Mouse (Mus musculus) lung, postnatal 36 days (tissue): ENCODE data around the gene Nrsn1.
"Not testable (repeated sequence)": the region's sequence is repeated elsewhere in the genome, so short reads cannot be mapped to it uniquely, and the experiment has no call there.

Experiments
- DNase-seq: peaks from one replicate; pipeline ENCODE4 v3.0.0; 2022; ENCODE audit warnings: mixed read lengths

Gene Nrsn1

DNA sequence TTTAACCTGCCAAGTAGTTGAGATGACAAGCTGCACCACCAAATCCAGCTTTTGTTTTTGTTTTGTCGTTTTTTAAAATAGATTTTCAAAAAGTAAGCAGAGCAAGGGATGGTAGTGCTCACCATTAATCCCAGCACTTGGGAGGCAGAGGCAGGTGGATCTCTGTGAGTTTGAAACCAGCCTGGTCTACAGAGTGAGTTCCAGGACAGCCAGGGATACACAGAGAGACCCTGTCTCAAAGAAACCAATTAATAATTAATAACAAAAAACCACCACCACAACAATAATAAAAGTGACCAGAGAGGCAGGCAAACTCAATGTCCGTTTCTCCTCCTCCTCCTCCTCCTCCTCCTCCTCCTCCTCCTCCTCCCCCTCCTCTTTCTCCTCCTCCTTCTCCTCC lies at the start of gene Nrsn1:
Nrsn1 (minus strand) TSS at position 101 of the 400 bp plus-strand sequence.
- DNase-seq = not testable (repeated sequence)

DNA sequence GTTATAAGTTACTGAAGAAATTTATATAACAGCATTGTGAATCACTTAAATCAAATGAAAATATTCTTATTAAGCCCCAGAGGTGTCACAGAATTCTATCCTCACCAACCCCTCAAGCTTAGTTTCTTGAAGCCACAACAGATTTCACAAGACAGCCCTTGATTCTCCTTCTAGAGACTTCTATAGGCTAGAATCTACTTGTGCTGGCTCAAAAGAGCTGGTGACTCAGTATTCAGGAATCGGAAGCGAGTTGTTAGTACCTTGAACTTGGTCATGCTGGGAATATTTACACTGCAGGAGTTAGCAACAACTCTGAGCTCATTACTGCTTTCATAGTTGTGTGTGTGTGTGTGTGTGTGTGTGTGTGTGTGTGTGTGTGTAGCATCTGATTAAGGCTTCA lies 41.8 kb upstream of the Nrsn1 start:
- no peak for DNase-seq

DNA sequence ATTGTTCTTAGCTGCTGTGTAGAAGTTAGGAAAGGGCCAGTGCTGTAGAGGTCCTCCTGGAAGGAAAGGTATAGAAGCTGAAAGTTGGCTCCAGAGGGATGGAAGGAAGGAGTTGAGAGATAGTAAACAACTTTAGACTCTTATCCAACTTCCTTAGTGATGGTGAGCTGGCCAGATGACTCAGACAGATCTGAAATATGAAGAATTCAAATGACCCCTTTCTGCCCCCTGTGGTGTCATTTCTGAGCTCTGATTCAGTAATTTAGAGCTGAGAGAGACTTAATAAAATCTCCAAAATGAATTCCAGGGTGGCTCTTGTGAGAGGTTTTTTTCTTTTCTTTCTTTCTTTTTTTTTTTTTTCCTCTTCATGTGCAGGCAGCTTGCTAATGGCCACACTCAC lies 39.8 kb upstream of the Nrsn1 start:
- DNase-seq = no peak

DNA sequence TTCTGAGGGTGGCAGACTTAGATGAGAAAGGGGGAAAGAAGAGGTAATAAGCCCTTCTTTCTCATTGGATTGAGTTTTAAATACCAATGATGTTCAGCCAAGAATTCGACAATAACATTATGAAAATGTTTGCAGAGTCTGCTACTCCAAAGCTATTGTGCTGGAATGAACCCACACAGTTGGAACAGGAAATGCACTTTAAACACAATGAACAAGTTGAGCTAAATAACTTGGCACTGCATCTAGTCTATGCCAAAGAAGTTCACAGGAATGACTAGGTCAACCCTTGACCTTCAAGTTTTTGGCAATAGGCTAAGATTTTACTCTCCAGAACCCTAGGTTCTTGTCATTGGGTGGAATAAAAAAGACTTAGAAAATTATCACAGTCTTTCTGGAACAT lies 18.4 kb upstream of the Nrsn1 start:
- no peak for DNase-seq

DNA sequence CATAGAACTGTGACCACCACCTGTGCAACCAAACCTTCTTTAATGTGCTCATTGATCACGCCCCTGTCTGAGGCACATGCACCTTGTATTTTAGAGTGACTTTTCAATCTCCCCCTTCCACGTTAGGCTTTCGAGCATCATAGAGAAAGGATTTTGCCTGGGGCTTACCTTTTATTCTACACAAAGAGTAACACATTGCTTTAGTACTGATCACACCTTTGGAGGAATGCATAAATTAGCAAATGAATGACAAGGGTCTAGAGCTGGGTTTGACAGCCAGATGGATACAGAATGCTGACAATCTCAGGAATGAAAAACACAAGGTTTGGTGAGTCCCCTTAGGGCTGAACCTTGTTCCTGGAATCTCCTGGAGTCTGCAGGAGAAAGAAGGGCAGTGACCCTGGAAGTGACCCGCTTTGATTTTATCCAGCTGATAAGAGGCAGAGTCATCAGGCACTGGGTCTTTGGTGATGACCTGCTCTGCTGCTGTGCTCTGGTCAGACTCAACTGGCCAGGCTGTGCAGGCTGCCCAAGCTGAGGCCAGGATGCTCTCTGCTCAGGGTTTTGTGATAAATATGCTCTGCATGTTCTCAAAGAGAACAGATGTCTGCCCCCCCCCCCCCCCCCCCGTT lies 4.7 kb upstream of the Nrsn1 start:
- no peak for DNase-seq

DNA sequence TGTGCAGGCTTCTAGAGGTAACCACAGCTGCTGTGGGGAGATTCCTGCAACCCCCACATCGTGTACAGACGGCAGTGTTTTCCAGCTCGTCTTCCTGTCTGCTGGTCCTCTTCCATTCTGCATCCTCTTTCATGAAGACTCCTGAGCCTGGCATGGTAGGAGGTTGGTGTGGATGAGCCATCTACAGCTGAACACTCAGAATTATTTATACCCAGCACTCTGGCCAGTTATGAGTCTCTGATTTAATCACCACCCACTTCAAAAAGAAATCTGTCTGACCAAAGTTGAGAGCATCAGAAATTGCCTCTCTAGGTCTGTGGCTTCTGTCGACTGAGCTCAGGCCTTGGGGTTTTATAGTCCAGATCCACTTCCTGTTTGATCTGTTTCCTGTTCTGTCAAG lies 1.9 kb upstream of the Nrsn1 start:
- no peak for DNase-seq

DNA sequence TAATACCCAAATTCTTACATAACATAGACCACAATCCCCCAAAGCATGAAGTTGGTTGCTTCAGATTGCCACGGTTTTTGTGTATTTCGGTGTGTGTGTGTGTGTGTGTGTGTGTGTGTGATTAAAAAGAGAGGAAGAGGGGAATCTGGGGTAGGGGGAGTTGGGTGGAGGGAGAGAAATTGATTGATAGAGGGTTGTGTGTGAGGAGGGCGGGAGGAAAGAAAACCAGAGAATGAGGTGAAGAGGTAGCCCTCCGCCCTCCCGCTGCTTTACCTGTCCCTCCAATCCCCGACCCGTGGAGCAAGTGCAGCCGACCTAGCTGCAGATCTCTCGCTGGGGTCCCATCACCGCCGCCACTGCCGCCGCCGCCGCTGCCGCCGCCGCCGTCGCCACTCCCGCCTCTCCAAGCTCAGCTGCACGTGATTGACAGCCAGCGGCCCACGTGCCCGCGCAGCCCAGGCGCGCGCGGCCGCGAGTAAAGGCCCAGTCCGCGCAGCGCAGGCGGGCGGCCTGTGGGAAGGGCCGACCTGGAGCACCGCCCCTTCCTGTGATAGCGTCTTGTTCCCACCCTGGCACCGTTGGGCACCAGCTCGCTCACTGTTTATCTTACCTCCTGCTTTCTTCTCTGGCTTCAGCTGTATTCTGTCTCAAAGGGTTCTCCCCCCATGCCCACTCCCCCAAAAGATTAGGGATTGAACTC lies 583 bp downstream of the Nrsn1 start:
- DNase-seq = peak; percentile 2

DNA sequence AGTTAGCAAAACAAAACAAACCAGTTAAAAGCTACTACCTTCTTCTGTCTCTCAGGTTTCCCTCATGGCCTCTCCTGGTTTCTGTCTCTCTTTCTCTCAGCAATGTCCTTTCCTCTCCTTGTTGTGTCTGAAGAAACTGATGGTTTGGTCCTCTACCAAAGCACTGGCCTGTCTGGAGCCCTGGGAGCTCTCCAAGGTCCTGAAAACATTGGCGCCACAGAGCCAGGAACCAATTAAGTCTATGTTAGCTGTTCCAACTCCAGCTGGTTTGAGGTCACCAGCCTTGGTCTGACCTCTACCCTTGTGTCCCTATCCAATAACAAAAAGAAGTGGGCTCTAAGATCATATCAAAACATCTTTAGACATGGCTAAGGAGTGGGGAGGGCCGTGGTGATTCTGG lies 1.3 kb downstream of the Nrsn1 start:
- DNase-seq = peak; percentile 57

DNA sequence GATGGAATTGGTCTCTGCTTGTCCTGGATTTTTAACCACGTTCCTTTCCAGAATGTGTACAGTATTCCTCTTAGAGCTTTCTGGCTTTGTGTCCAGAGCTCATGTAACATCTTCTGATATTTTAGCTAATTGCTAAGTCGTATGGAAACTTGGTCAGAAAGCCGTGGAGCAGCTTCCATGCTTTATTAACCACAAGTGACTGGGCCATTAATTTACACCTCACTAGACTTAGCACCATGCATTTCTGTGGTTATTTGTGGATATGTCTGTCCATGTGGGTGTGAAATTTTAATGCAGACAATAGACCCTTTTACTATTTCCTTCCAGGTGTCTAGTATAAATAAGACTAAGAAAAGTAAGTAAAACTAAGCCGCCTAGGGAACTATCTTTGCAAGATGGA lies 7.6 kb downstream of the Nrsn1 start:
- no peak for DNase-seq

DNA sequence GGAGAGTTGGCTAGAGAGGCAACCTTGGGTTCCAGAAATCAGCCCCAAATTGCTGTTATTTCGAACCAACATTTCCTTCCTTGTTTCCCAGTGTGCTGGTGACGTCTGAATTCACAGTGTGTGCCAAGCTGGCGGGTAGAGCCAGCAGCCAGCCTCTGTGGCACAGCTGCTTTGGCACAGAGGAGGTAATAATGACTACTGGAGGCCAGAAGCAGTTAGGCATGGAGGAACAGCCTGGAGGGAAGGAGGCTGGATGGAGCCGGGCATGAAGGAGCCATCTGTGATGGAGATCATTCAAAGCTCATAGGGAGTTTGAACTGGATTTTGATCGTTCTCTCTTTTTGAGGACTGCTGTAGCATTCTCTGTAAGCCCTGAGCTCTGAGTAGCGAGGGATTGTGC lies 12.7 kb downstream of the Nrsn1 start:
- no peak for DNase-seq

DNA sequence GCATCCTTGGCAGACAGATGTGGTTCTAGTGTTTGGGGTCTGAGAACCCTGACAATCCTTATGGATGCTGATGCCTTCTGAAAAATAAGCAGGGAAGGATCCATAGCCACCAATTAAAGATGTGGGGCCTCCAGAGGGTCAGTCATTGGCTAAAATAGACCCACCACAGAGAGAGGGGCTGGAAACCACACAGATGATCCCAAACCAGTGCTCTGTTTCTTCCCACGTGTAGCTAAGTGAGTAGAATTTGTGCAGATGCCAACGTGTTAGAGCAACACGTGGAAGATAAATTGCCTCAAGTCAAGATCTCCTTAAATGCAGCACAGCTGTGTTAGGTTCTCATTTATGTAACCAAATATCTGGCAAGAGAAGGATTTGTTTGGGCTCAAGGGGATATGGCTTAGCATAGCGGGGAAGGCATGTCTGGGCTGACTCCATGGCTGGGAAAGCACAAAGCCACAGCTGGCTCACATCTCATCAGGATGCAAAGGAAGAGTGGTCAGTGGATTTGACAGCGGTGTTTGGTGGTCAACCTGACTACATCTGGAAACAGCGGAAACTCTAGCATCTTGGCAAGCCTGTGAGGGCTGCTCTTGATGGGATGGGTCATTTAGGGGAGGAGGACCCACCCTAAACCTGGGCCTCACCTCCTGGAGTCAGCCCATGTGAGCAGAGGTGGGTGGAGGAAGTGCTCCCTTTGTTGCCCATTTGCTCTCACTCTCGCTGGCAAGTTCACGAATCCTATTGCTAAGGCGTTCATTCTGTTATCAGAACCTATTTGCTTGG lies 15.6 kb downstream of the Nrsn1 start:
- no peak for DNase-seq

DNA sequence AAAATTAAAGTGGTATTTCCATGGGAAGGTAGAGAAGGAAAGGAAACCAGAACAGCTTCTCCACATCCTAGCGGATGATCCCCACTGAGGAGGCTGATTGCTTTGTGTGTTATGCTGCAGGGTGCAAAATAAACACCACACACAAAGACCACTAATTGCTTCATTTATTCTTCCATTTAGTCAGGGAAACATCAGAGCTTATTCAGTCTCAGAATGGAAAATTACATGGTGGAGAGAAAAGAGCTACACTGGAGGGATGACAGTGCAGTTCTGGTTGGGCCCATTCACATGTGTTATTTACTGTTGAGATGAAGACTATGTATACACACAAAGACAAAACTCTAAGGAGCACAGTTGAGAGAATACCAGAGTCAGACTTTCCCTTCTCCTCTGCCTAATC lies 18.4 kb downstream of the Nrsn1 start:
- DNase-seq = no peak

DNA sequence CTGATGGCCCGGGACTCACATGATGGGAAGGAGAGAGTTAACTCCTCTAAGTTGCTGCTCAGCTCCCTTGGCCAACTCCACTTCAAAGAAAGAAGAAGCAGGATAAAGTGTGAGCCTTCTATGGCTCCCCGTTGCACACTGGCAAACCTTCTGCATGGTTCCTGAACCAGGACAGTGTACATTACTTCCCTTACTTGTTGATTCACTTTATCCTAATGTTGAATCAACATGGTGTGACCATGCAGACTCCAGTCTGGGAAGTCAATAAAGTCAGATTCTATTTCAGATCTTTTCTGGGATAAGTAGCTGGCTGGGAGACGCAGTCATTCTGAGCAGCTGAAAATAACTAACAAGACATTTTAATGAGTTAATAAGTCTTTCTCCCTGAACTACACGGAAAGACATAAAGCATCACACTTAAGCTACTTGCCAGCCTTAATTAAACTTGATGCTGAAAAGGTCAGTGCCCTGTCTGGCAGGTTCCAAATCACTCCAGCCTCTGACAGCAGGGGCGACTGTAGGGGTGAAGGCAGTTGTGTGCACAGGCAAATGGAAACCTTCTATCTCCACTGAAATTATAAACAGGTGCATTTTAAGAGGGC lies 50.0 kb downstream of the Nrsn1 start:
- DNase-seq = no peak

DNA sequence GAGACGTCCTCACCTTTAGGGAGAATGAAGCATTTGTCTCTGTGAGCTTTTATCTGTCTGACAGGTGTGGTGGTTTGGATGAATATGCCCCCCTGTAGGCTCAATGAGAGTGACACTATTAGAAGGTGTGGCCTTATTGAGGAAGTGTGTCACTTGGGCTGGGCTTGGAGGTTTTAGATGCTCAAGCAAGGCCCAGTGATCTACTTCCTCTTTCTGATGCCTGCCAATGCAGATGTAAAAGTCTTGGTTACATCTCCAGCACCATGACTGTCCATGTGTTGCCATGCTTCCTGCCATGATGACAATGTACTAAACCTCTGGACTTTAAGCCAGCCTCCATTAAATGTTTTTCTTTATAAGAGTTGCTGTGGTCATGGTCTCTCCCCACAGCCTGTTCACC lies 51.9 kb downstream of the Nrsn1 start:
- DNase-seq = no peak

DNA sequence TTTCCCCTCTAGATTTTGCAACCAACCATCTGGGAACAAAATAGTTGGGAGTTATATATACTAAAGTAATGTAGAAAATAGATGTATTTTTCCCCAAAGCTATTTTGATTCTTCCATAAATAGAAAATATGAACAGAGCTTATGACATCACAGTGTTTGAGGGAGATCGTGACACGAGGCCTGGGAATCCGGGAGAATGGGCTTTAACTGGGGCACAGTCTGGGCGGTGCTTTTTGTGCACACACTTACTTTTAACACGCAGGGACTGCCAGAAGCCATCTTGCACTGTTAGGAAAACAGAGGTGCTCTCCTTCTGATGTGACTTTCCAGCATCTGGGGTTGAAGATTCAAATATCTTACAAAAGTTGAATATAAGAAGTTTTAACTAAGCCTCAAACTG lies 63.4 kb downstream of the Nrsn1 start:
- DNase-seq = no peak
